Mouse (Mus musculus) stomach, postnatal 0 days (tissue): ENCODE measurements at regions not wholly inside any gene's neighbourhood (a gene's known extent, or its start where the extent isn't known, plus 50 kb on each side); places are given as distances from the start of the nearest gene placed in this dataset.

Experiments
- ATAC-seq: fragments of 200-750 bp; cut with Nextera tagmentation; 2 replicates; pipeline ENCODE4 v1.8.0; 2017; ENCODE audit not compliant: low FRiP score, low TSS enrichment
- DNase-seq: peaks from one replicate; pipeline ENCODE4 v3.0.0-alpha.2; 2016; ENCODE audit warnings: low spot score
- H3K27ac ChIP-seq: fragments of 300-500 bp; sonication (generic); replicated peaks from 2 replicates; pipeline ENCODE4 v1.5.1; 2014; ENCODE audit warnings: mild to moderate bottlenecking, control low read depth
- H3K27me3 ChIP-seq: fragments of 300-500 bp; sonication (generic); 2 replicates; pipeline ENCODE4 v1.6.1; 2014; ENCODE audit warnings: low read length; ENCODE audit not compliant: control insufficient read depth, insufficient read depth
- H3K36me3 ChIP-seq: fragments of 300-500 bp; sonication (generic); 2 replicates; pipeline ENCODE4 v1.6.1; 2014; ENCODE audit warnings: low read length, mixed read lengths; ENCODE audit not compliant: control insufficient read depth, insufficient read depth
- H3K4me1 ChIP-seq: fragments of 300-500 bp; sonication (generic); replicated peaks from 2 replicates; pipeline ENCODE4 v1.6.1; 2014; ENCODE audit warnings: antibody characterized with exemption; ENCODE audit not compliant: control insufficient read depth, insufficient read depth
- H3K4me2 ChIP-seq: fragments of 300-500 bp; sonication (generic); replicated peaks from 2 replicates; pipeline ENCODE4 v1.6.1; 2014; ENCODE audit warnings: low read depth, mild to moderate bottlenecking, control low read depth, moderate library complexity
- H3K4me3 ChIP-seq: fragments of 300-500 bp; sonication (generic); 2 replicates; pipeline ENCODE4 v1.5.1; 2014; ENCODE audit warnings: low read depth, low read length, control low read depth
- H3K9ac ChIP-seq: fragments of 300-500 bp; sonication (generic); 2 replicates; pipeline ENCODE4 v1.6.1; 2014; ENCODE audit warnings: mild to moderate bottlenecking, low read length, control low read depth, mixed read lengths
- H3K9me3 ChIP-seq: fragments of 300-500 bp; sonication (generic); 2 replicates; pipeline ENCODE4 v1.6.1; 2016; ENCODE audit warnings: low read length; ENCODE audit not compliant: control insufficient read depth
- CTCF ChIP-seq: IDR thresholded peaks from 2 replicates; pipeline ENCODE4 v1.5.1; 2016; ENCODE audit warnings: antibody characterized with exemption, low read depth, mild to moderate bottlenecking, moderate library complexity
- EP300 ChIP-seq: optimal IDR thresholded peaks from 2 replicates; pipeline ENCODE3; 2016; ENCODE audit warnings: antibody characterized with exemption
- WGBS: fragments of 180-500 bp; shearing (Covaris S2); extraction: QIAGEN DNeasy Blood & Tissue Kit; methylation state at CpG from one replicate; pipeline ENCODE4 v1.1.7; 2014; 5-methylcytosine and 5-hydroxymethylcytosine counted together

DNA sequence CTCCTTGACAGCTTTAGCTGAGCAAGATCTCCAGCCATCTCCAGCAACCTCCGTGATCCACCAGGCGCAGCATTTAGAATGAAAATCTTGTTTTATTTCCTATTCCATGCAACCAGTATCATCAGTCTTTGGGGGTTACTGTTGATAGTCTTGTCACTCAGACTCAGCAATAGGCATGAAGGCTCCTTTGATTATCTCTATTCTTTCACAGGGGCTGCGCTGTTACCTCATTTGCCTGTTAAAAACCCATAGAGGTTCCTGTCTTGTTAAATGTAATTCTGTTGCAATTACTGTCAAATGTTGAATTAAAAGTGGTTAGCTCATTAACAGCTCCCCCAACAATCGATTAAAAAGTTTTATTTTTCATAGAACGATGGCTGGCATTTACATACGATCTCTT is 502.7 kb downstream of the Olfm4 start:
- WGBS, result 86% methylated on average over 6 of the region's 6 CpGs
- no peaks in the 10 kb centered on the region for H3K27me3 ChIP-seq
- H3K9me3 ChIP-seq, result no peaks in the 10 kb centered on the region
- no peak overlapping the region for H3K9ac ChIP-seq
- no peak for TF ChIP-seq CTCF
- H3K4me2 ChIP-seq, result no peak overlapping the region
- H3K4me1 ChIP-seq, result no peaks in the 10 kb centered on the region
- no peak for DNase-seq
- no peak overlapping the region for H3K4me3 ChIP-seq
- no peaks in the 10 kb centered on the region for H3K36me3 ChIP-seq
- no peak overlapping the region for H3K27ac ChIP-seq
- ATAC-seq, result no peak

DNA sequence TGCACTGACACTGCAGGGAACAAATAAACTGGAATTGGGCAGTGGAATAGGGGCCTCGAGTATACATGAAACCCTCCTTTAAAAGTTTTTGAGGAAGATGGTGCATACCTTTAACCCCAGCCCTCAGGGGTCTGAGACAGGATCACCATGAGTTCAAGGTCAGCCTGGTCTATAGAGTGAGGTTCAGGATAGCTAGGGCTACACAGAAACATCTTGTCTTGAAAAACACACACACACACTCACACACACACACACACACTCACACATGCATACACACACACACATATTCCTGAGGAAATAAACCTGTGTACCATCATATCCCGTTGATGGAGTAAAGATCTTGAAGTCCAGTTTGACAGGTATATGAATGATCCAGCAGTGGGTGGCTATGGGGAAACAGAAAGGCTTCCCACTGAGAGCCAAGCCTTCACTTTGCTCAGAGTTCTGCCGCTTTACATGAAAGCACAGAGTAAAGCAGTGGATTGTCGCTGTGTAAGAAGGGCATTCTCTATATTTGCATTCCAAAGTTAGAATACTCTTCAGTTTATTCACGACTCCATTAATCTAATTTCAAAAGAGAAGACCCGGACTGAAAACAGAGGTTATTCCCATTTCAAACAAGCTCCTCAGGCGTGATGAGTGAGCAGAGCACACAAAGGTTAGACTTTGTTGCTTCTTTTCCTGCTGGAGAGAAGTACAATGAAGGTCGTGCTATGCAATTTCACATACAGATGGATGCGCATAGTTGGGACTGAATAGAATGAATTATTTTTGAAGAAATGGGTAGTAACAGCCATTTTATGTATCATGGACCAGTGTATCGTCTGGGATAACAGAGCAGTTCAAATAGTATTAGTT is 508.4 kb downstream of the Olfm4 start:
- Histone ChIP-seq H3K4me3 (no peak overlapping the region), H3K36me3 (no peaks in the 10 kb centered on the region), H3K27ac (no peak overlapping the region), H3K9ac (no peak overlapping the region), H3K27me3 (no peaks in the 10 kb centered on the region), H3K4me1 (no peaks in the 10 kb centered on the region), H3K4me2 (no peak overlapping the region), H3K9me3 (no peaks in the 10 kb centered on the region)
- ATAC-seq (no peak), DNase-seq (no peak)
- WGBS, result 61% methylated on average over 10 of the region's 10 CpGs
- TF ChIP-seq EP300, result no peak

DNA sequence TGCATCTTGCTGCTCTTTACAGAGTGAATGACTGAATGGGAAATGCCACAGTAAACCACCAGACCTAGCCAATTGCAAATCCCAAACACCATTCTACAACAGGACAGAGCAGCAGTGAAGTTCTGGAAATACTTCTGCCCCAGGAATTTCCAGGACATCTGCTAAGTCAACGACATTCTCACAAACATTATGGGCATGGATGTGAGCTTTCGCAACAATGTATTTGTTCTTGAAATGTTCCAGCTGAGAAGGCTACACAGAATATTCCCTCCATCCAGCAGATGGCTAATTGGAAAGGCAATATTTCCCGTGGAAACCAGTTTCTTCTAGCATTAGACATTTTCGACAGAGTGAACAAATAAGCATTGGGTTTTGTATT is 509.0 kb downstream of the Olfm4 start:
- Histone ChIP-seq H3K36me3 (no peaks in the 10 kb centered on the region), H3K9me3 (no peaks in the 10 kb centered on the region), H3K4me3 (no peak overlapping the region), H3K4me1 (no peaks in the 10 kb centered on the region), H3K4me2 (no peak overlapping the region), H3K9ac (no peak overlapping the region), H3K27ac (no peak overlapping the region), H3K27me3 (no peaks in the 10 kb centered on the region)
- 68% methylated on average over 4 of the region's 4 CpGs for WGBS
- ATAC-seq (no peak), DNase-seq (no peak)
- TF ChIP-seq EP300 (no peak), CTCF (no peak)

DNA sequence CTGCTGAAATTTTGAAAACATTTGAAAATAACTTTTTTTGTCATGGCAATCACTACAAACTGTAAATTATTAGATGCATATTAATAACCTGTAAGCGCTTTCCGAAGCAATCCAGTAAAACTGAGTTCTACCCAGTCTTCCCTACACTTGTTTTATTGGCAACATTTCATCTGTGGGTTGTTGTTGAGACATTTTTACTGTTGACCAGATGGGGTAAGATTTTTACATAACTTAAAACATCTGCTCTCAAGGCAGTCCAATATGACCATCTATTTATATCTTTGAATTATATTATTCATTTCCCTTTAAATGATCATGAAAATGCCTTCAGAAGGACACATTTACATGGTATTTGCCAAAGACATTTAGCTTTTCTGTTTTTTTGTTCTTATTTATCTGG is 520.5 kb downstream of the Olfm4 start:
- DNase-seq, result no peak
- Histone ChIP-seq H3K9me3 (no peaks in the 10 kb centered on the region), H3K36me3 (no peaks in the 10 kb centered on the region), H3K27ac (no peak overlapping the region), H3K4me2 (no peak overlapping the region), H3K9ac (no peak overlapping the region), H3K4me1 (no peaks in the 10 kb centered on the region), H3K4me3 (no peak overlapping the region), H3K27me3 (no peaks in the 10 kb centered on the region)
- TF ChIP-seq CTCF (no peak), EP300 (no peak)
- ATAC-seq, result no peak
- whole genome bisulfite sequencing, result 99% methylated on average over 2 of the region's 2 CpGs

DNA sequence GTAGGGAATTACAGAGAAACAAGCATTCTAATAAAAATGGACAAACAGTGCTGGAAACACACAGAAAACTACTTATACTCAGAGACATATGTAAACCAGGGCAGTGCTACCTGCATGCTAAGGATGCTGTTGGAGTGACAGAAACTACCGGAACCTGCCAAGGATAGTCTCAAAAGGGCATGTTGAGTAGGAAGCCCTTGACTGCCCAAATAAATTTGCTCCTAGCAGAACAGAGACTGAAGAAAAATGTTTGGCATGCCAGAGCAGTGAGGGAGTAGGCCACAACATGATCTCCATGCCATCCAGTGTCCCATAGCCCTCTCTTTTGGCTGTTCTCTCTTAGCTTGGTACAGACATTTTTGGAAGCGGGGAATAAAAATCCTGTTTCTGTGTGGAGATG is 532.7 kb downstream of the Olfm4 start:
- Histone ChIP-seq H3K9ac (no peak overlapping the region), H3K9me3 (no peaks in the 10 kb centered on the region), H3K27ac (no peak overlapping the region), H3K4me3 (no peak overlapping the region), H3K4me1 (no peaks in the 10 kb centered on the region), H3K27me3 (no peaks in the 10 kb centered on the region), H3K36me3 (no peaks in the 10 kb centered on the region), H3K4me2 (no peak overlapping the region)
- TF ChIP-seq EP300 (no peak), CTCF (no peak)
- no peak for DNase-seq
- 90% methylated on average over 2 of the region's 2 CpGs for WGBS
- ATAC-seq, result no peak

DNA sequence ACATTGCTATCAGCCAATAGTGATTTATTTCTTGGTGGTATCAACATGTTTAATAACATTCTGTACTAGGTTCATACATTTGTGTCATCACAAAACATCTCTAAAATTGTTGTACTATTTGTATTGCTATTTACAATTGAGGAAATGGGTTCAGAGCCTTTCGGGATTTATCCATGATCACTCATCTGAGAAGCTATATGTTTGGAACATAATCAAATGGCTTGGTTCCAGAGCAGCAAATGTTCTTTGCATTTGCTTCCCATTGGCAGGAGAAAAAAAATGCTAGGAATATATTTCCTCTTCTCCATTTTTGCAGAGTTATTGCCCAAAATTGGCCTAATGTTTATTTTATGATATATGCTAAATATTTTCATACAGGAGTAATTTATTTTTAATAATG is 537.3 kb downstream of the Olfm4 start:
- no peak overlapping the region for H3K4me2 ChIP-seq
- H3K4me1 ChIP-seq, result no peaks in the 10 kb centered on the region
- TF ChIP-seq CTCF (no peak), EP300 (no peak)
- no peaks in the 10 kb centered on the region for H3K36me3 ChIP-seq
- WGBS, result 58% methylated on average over 1 of the region's 1 CpGs
- no peaks in the 10 kb centered on the region for H3K27me3 ChIP-seq
- H3K4me3 ChIP-seq, result no peak overlapping the region
- no peaks in the 10 kb centered on the region for H3K9me3 ChIP-seq
- no peak overlapping the region for H3K9ac ChIP-seq
- ATAC-seq, result no peak
- H3K27ac ChIP-seq, result no peak overlapping the region
- no peak for DNase-seq
